Mouse (Mus musculus): ENCODE measurements around the gene Sgsm2. TPM values are rescaled to one million over a fixed set of nuclear protein-coding genes. Genes with fewer than 3 reads are reported as not detected.

Gene Sgsm2
- polyA plus RNA-seq, 2 experiments = 1.1 to 2.6 TPM

- H3K4me3 ChIP-seq (ENCODE audit: insufficient read depth in 1 of 2, low read depth in 2 of 2, low read length in 2 of 2) = no peak overlapping the region
- H3K36me3 ChIP-seq (replicated peaks; ENCODE audit: control insufficient read depth, insufficient read depth, low read depth) = no peaks in the 10 kb centered on the region; the same call in 1 of the 2 replicates
- DNase-seq (ENCODE audit: low read depth in 3 of 3, low spot score in 3 of 3) (no peak), ATAC-seq (ENCODE audit: insufficient read depth) (no peak)
- no peaks in the 10 kb centered on the region for H3K27me3 ChIP-seq (ENCODE audit: control insufficient read depth, insufficient read depth, low read length)
- no peak overlapping the region for H3K4me2 ChIP-seq (ENCODE audit: low read depth)
- no peak overlapping the region for H3K27ac ChIP-seq
- H3K9me3 ChIP-seq (ENCODE audit: control insufficient read depth, low read length) = no peaks in the 10 kb centered on the region
- peaks cover 7 to 15% of the 10 kb centered on the region in 2 experiments for H3K4me1 ChIP-seq (replicated peaks; ENCODE audit: control insufficient read depth in 2 of 2, insufficient read depth in 2 of 2, low read length in 1 of 2)
- WGBS (ENCODE audit: insufficient replicate concordance) = 76% methylated on average over 2 of the region's 2 CpGs
- TF ChIP-seq CTCF (IDR thresholded peaks at IDR 0.05; ENCODE audit: low read depth) (no peak), EP300 (IDR thresholded peaks at IDR 0.05; ENCODE audit: low read depth) (no peak)
- no peak overlapping the region for H3K9ac ChIP-seq (replicated peaks)
These were observed 53.5 kb downstream of the Sgsm2 start for GRCm38 (mm10) chr11:74843435-74843714.

- Histone ChIP-seq H3K9me3 (ENCODE audit: control insufficient read depth, low read length) (no peaks in the 10 kb centered on the region), H3K4me3 (ENCODE audit: insufficient read depth in 1 of 2, low read depth in 2 of 2, low read length in 2 of 2) (no peak overlapping the region), H3K27me3 (ENCODE audit: control insufficient read depth, insufficient read depth, low read length) (no peaks in the 10 kb centered on the region), H3K9ac (replicated peaks) (no peak overlapping the region), H3K36me3 (replicated peaks; ENCODE audit: control insufficient read depth, insufficient read depth, low read depth) (no peaks in the 10 kb centered on the region; the same call in 1 of the 2 replicates), H3K27ac (no peak overlapping the region), H3K4me2 (ENCODE audit: low read depth) (no peak overlapping the region), H3K4me1 (replicated peaks; ENCODE audit: control insufficient read depth in 2 of 2, insufficient read depth in 2 of 2, low read length in 1 of 2) (peaks cover 5 to 10% of the 10 kb centered on the region in 2 experiments)
- ATAC-seq (ENCODE audit: insufficient read depth) (no peak), DNase-seq (ENCODE audit: low read depth in 3 of 3, low spot score in 3 of 3) (no peak)
- TF ChIP-seq CTCF (IDR thresholded peaks at IDR 0.05; ENCODE audit: low read depth) (no peak), EP300 (IDR thresholded peaks at IDR 0.05; ENCODE audit: low read depth) (no peak)
- WGBS (ENCODE audit: insufficient replicate concordance) = 81% methylated on average over 22 of the region's 22 CpGs
These were observed 54.0 kb downstream of the Sgsm2 start for GRCm38 (mm10) chr11:74842656-74843434.

GRCm38 (mm10) chr11:74842045-74842444 lies 54.8 kb downstream of the Sgsm2 start:
- 76% methylated on average over 13 of the region's 13 CpGs for WGBS (ENCODE audit: insufficient replicate concordance)
- TF ChIP-seq EP300 (IDR thresholded peaks at IDR 0.05; ENCODE audit: low read depth) (no peak), CTCF (IDR thresholded peaks at IDR 0.05; ENCODE audit: low read depth) (no peak)
- H3K27ac ChIP-seq = no peak overlapping the region

GRCm38 (mm10) chr11:74841366-74841765 lies 55.5 kb downstream of the Sgsm2 start:
- no peak for TF ChIP-seq CTCF (IDR thresholded peaks at IDR 0.05; ENCODE audit: low read depth)
- TF ChIP-seq EP300 (IDR thresholded peaks at IDR 0.05; ENCODE audit: low read depth) = no peak
- Histone ChIP-seq H3K9ac (replicated peaks) (no peak overlapping the region), H3K27me3 (ENCODE audit: control insufficient read depth, insufficient read depth, low read length) (no peaks in the 10 kb centered on the region), H3K4me1 (replicated peaks; ENCODE audit: control insufficient read depth in 2 of 2, insufficient read depth in 2 of 2, low read length in 1 of 2) (peaks cover 14 to 18% of the 10 kb centered on the region in 2 experiments), H3K4me2 (ENCODE audit: low read depth) (no peak overlapping the region), H3K9me3 (ENCODE audit: control insufficient read depth, low read length) (no peaks in the 10 kb centered on the region), H3K27ac (no peak overlapping the region), H3K4me3 (ENCODE audit: insufficient read depth in 1 of 2, low read depth in 2 of 2, low read length in 2 of 2) (no peak overlapping the region), H3K36me3 (replicated peaks; ENCODE audit: control insufficient read depth, insufficient read depth, low read depth) (no peaks in the 10 kb centered on the region; the same call in 1 of the 2 replicates)
- DNase-seq (ENCODE audit: low read depth in 3 of 3, low spot score in 3 of 3) = no peak
- WGBS (ENCODE audit: insufficient replicate concordance) = 88% methylated on average over 9 of the region's 9 CpGs
- no peak for ATAC-seq (ENCODE audit: insufficient read depth)

More at GRCm38 (mm10) chr11:74842045-74842444, 54.8 kb downstream of the Sgsm2 start:
- Histone ChIP-seq H3K27me3 (ENCODE audit: control insufficient read depth, insufficient read depth, low read length) (no peaks in the 10 kb centered on the region), H3K4me1 (replicated peaks; ENCODE audit: control insufficient read depth in 2 of 2, insufficient read depth in 2 of 2, low read length in 1 of 2) (peaks cover 9 to 13% of the 10 kb centered on the region in 2 experiments), H3K9ac (replicated peaks) (no peak overlapping the region), H3K4me2 (ENCODE audit: low read depth) (no peak overlapping the region), H3K4me3 (ENCODE audit: insufficient read depth in 1 of 2, low read depth in 2 of 2, low read length in 2 of 2) (no peak overlapping the region), H3K9me3 (ENCODE audit: control insufficient read depth, low read length) (no peaks in the 10 kb centered on the region), H3K36me3 (replicated peaks; ENCODE audit: control insufficient read depth, insufficient read depth, low read depth) (no peaks in the 10 kb centered on the region; the same call in 1 of the 2 replicates)
- ATAC-seq (ENCODE audit: insufficient read depth) (no peak), DNase-seq (ENCODE audit: low read depth in 3 of 3, low spot score in 3 of 3) (no peak)

DNA sequence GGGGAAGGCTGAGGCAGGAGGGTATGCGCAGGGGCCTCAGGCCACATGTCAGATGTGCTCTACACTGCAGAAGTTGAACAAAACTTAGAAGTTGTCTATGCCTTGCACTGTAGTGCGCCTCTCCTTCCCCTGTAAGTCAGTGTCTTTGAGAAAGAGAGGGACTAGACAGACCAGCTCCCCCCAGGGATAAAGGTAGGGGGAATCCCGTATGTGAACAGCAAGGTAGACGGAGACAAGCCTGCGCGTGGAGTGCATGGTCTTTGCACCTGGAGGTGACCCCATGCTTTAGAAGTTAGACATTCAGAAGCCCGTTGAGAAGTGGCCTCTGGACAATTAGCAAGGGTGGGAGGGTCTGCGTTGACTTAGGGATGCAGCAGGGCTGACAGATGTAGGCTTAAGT lies 56.1 kb downstream of the Sgsm2 start:
- H3K27me3 ChIP-seq (ENCODE audit: control insufficient read depth, insufficient read depth, low read length) = no peaks in the 10 kb centered on the region
- DNase-seq (ENCODE audit: low read depth in 3 of 3, low spot score in 3 of 3) = no peak
- TF ChIP-seq CTCF (IDR thresholded peaks at IDR 0.05; ENCODE audit: low read depth) (no peak), EP300 (IDR thresholded peaks at IDR 0.05; ENCODE audit: low read depth) (no peak)
- no peaks in the 10 kb centered on the region; the same call in 1 of the 2 replicates for H3K36me3 ChIP-seq (replicated peaks; ENCODE audit: control insufficient read depth, insufficient read depth, low read depth)
- ATAC-seq (ENCODE audit: insufficient read depth) = no peak
- H3K9me3 ChIP-seq (ENCODE audit: control insufficient read depth, low read length) = no peaks in the 10 kb centered on the region
- H3K4me3 ChIP-seq (ENCODE audit: insufficient read depth in 1 of 2, low read depth in 2 of 2, low read length in 2 of 2) = no peak overlapping the region
- 80% methylated on average over 8 of the region's 8 CpGs for WGBS (ENCODE audit: insufficient replicate concordance)
- H3K27ac ChIP-seq = no peak overlapping the region
- no peak overlapping the region for H3K9ac ChIP-seq (replicated peaks)
- no peak overlapping the region for H3K4me2 ChIP-seq (ENCODE audit: low read depth)
- peaks cover 14 to 18% of the 10 kb centered on the region in 2 experiments for H3K4me1 ChIP-seq (replicated peaks; ENCODE audit: control insufficient read depth in 2 of 2, insufficient read depth in 2 of 2, low read length in 1 of 2)

Data from liver, embryonic 14.5 days (tissue).